In the genomic region with DNA sequence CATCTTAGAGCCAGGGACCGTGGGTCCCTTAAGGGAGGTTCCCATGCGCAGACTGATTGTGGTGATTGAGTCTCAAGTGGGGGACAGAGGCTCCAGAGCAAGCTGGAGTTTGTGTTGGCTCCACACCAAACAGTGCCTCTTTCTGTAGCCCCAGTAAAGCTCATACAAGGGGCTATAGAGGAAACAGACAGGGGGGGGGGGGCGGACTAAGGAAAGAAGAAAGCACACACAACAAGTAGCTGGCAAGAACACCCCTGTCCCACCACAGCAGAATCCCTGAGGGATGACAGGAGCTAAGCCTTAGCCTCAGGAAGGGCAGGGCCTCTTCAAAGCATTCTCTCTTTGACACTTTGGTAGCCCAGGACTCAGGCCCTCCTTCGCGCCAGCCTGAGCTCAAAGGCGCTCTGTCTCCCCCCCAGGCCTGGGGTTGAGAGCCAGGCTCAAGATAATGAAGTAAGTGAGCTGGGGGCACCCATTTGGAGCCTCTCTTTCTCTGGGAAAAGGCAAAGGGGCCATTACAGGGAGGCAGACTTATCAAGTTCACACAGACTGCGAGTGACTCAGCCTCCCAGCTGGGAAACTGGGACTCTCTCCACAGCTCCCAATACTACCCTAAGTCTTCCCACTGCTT, we compare ENCODE assay signal across 11 mouse cellular contexts. TPM values are rescaled to one million over a fixed set of nuclear protein-coding genes. Genes with fewer than 3 reads are reported as not detected.
DNase-seq lines count a peak whose midpoint lies in the region; ATAC-seq and TF ChIP-seq lines count a peak whose summit lies in the region.
"Had no signal": no experiment of that assay in that cellular context is flagged by ENCODE, and none has a peak within 500 bp of the region (broad histone marks: within the 10 kb centered on the region; RNA-seq: fewer than 3 reads in every experiment).

No protein-coding gene starts in this region.

- H3K9ac ChIP-seq in heart, adult 2 months (ENCODE audit: low read depth, low read length): no peak overlapping the region
- H3K9ac ChIP-seq in forebrain, embryonic 14.5 days (ENCODE audit: low read length): no peak overlapping the region
- no peak overlapping the region for H3K9ac ChIP-seq in limb, embryonic 14.5 days (ENCODE audit: low read depth, low read length, severe bottlenecking)
- H3K9ac ChIP-seq: embryonic facial prominence, embryonic 15.5 days had no signal

- no peak overlapping the region for H3K4me3 ChIP-seq in heart, adult 2 months
- H3K4me3 ChIP-seq in forebrain, embryonic 14.5 days (ENCODE audit: low read depth, low read length): no peak overlapping the region
- no peak overlapping the region for H3K4me3 ChIP-seq in limb, embryonic 14.5 days (replicated peaks; ENCODE audit: low read length)
- H3K4me3 ChIP-seq: embryonic facial prominence, embryonic 15.5 days had no signal

- H3K36me3 ChIP-seq in heart, adult 2 months (ENCODE audit: control insufficient read depth, insufficient read depth, low read length): no peaks in the 10 kb centered on the region
- no peaks in the 10 kb centered on the region for H3K36me3 ChIP-seq in forebrain, embryonic 14.5 days (ENCODE audit: control insufficient read depth, insufficient read depth, low read length)
- H3K36me3 ChIP-seq in limb, embryonic 14.5 days (ENCODE audit: control insufficient read depth, insufficient read depth, low read length): no peaks in the 10 kb centered on the region
- H3K36me3 ChIP-seq: embryonic facial prominence, embryonic 15.5 days had no signal

- no peak for TF ChIP-seq POLR2A in heart, adult 2 months (IDR thresholded peaks at IDR 0.05; ENCODE audit: insufficient read depth, low read depth, low read length)
- TF ChIP-seq POLR2A in limb, embryonic 14.5 days (IDR thresholded peaks at IDR 0.05; ENCODE audit: borderline replicate concordance, extremely low read depth, insufficient read depth, insufficient read length): no peak

- H3K4me2 ChIP-seq in forebrain, embryonic 14.5 days (ENCODE audit: low read length): no peak overlapping the region
- no peak overlapping the region for H3K4me2 ChIP-seq in limb, embryonic 14.5 days (replicated peaks; ENCODE audit: low read depth, low read length, severe bottlenecking)
- H3K4me2 ChIP-seq: embryonic facial prominence, embryonic 15.5 days had no signal

- H3K27me3 ChIP-seq in heart, adult 2 months (ENCODE audit: control insufficient read depth, insufficient read depth, low read length): no peaks in the 10 kb centered on the region
- H3K27me3 ChIP-seq in forebrain, embryonic 14.5 days (replicated peaks; ENCODE audit: control insufficient read depth, insufficient read depth, low read length): no peaks in the 10 kb centered on the region
- H3K27me3 ChIP-seq in limb, embryonic 14.5 days (ENCODE audit: control insufficient read depth, insufficient read depth, low read length): no peaks in the 10 kb centered on the region
- H3K27me3 ChIP-seq: embryonic facial prominence, embryonic 15.5 days had no signal

- H3K4me1 ChIP-seq in heart, adult 2 months (ENCODE audit: control insufficient read depth, insufficient read depth, low read length): peaks cover 11% of the 10 kb centered on the region
- H3K4me1 ChIP-seq in forebrain, embryonic 14.5 days (ENCODE audit: control insufficient read depth, insufficient read depth, low read length): peaks cover 5% of the 10 kb centered on the region; the same call in 1 of the 2 replicates
- H3K4me1 ChIP-seq in limb, embryonic 14.5 days (ENCODE audit: control insufficient read depth, insufficient read depth, low read length): peaks cover 10% of the 10 kb centered on the region

- peak overlapping the region; percentile 43 for H3K27ac ChIP-seq in heart, adult 2 months
- no peak overlapping the region for H3K27ac ChIP-seq in forebrain, embryonic 14.5 days (ENCODE audit: low read depth, low read length)
- peak overlapping the region; percentile 22; the same call in 1 of the 2 replicates for H3K27ac ChIP-seq in limb, embryonic 14.5 days (replicated peaks; ENCODE audit: low read depth, low read length)
- H3K27ac ChIP-seq: embryonic facial prominence, embryonic 15.5 days had no signal

- no peaks in the 10 kb centered on the region for H3K79me2 ChIP-seq in heart, adult 2 months (replicated peaks; ENCODE audit: control insufficient read depth, insufficient read depth, low read length)

- intact Hi-C loops in heart, adult 2 months (cut with DNase I): no loop called here
- intact Hi-C loops in heart, postnatal 25 days (cut with DNase I): no loop called here

- ATAC-seq in forebrain, embryonic 14.5 days: peak; percentile 66
- ATAC-seq in limb, embryonic 14.5 days (ENCODE audit: low FRiP score, low read depth): no peak

- 54% methylated on average over 6 of the region's 7 CpGs for WGBS in heart, adult 2 months
- 51% methylated on average over 7 of the region's 7 CpGs for WGBS in forebrain, embryonic 14.5 days
- 52% methylated on average over 6 of the region's 7 CpGs for WGBS in limb, embryonic 14.5 days

- peak; percentile 55 for DNase-seq in heart, adult 2 months
- DNase-seq in heart, postnatal 25 days (ENCODE audit: low spot score): no peak
- DNase-seq in Muller cell, postnatal 12 days (ENCODE audit: inconsistent ontology term): peak; percentile 58
- peak; percentile 55 for DNase-seq in forebrain, embryonic 14.5 days (ENCODE audit: low spot score)
- no peak for DNase-seq in limb, embryonic 14.5 days (ENCODE audit: low spot score)
- DNase-seq in testis, postnatal 14 days (ENCODE audit: low spot score): no peak
- DNase-seq in layer of hippocampus, postnatal 36 days: no peak
- no peak for DNase-seq in cerebellum, adult 9-11 months
- DNase-seq: adrenal gland, postnatal 10 days; lung, adult 18-20 months had no signal

- TF ChIP-seq CTCF in heart, adult 2 months (IDR thresholded peaks at IDR 0.05): no peak

- no peaks in the 10 kb centered on the region for H3K9me3 ChIP-seq in forebrain, embryonic 14.5 days (replicated peaks; ENCODE audit: control insufficient read depth, low read length)
- no peaks in the 10 kb centered on the region for H3K9me3 ChIP-seq in limb, embryonic 14.5 days (ENCODE audit: control insufficient read depth, low read length)
- H3K9me3 ChIP-seq: embryonic facial prominence, embryonic 15.5 days had no signal

- TF ChIP-seq EP300 in heart, adult 2 months (IDR thresholded peaks at IDR 0.05; ENCODE audit: insufficient read depth, low read depth, low read length): no peak

RNA-seq across cellular contexts. Expression of gene Aldh1l1, which starts 9.2 kb away (rescaled TPM):
- total RNA-seq in heart, adult 2 months (2021): 1 to 10 TPM; 2.5 to 3.7 TPM
- 3.2 and 7.5 TPM in 2 replicates for polyA plus RNA-seq in heart, adult 2 months (2012; rRNA removed)
- 1 to 10 TPM; 1.5 to 2.3 TPM for total RNA-seq in heart, postnatal 25 days (2021)
- polyA plus RNA-seq in forebrain, embryonic 14.5 days (2014; fragmentation: Nextera tagmentation; extraction: Ambion mirVana): 15.8 and 24.1 TPM in 2 replicates
- polyA plus RNA-seq in limb, embryonic 14.5 days (2012; rRNA removed): 1.3 and 1.5 TPM in 2 replicates
- 1.4 and 2.1 TPM in 2 replicates for polyA plus RNA-seq in limb, embryonic 14.5 days (2014; fragmentation: Nextera tagmentation; extraction: Ambion mirVana)
- total RNA-seq in layer of hippocampus, postnatal 36 days (2021): 10 to 100 TPM; 40.9 to 41.3 TPM

RNA-seq across cellular contexts. Expression of gene Klf15, which starts 33.0 kb away (rescaled TPM):
- 10 to 100 TPM; 64.7 to 67.4 TPM for total RNA-seq in heart, adult 2 months (2021)
- 54.7 and 60.2 TPM in 2 replicates for polyA plus RNA-seq in heart, adult 2 months (2012; rRNA removed)
- total RNA-seq in heart, postnatal 25 days (2021): 10 to 100 TPM; 45.1 to 56.9 TPM
- polyA plus RNA-seq in forebrain, embryonic 14.5 days (2014; fragmentation: Nextera tagmentation; extraction: Ambion mirVana): 10.3 and 12.0 TPM in 2 replicates
- polyA plus RNA-seq in limb, embryonic 14.5 days (2012; rRNA removed): 7.0 TPM in 2 replicates
- 4.4 and 5.3 TPM in 2 replicates for polyA plus RNA-seq in limb, embryonic 14.5 days (2014; fragmentation: Nextera tagmentation; extraction: Ambion mirVana)
- total RNA-seq in layer of hippocampus, postnatal 36 days (2021): 10 to 100 TPM; 26.2 to 41.7 TPM

Comparison
In these comparisons a context has a peak if more than half of its experiments do, and no peak if none do; other contexts are left out.
1. DNase-seq: peak in heart, adult 2 months (2 of 2), Muller cell, postnatal 12 days (single experiment) and forebrain, embryonic 14.5 days (single experiment); none in heart, postnatal 25 days (single experiment), limb, embryonic 14.5 days (single experiment), testis, postnatal 14 days (single experiment), layer of hippocampus, postnatal 36 days (0 of 2) and cerebellum, adult 9-11 months (single experiment).
2. RNA of gene Aldh1l1, which starts 9.2 kb away (total RNA-seq): 40.9 to 41.3 TPM in layer of hippocampus, postnatal 36 days; 2.5 to 3.7 TPM in heart, adult 2 months and 1.5 to 2.3 TPM in heart, postnatal 25 days; every median in the first group is over 4 times any median in the second.